Mouse (Mus musculus): ENCODE data around the gene Myl3. TPM values are rescaled to one million over a fixed set of nuclear protein-coding genes. Genes with fewer than 3 reads are reported as not detected.

Myl3 gene
- 1.7 and 3.5 TPM in 2 replicates for polyA plus RNA-seq (2016; fragmentation: Nextera tagmentation; extraction: Ambion mirVana)

DNA sequence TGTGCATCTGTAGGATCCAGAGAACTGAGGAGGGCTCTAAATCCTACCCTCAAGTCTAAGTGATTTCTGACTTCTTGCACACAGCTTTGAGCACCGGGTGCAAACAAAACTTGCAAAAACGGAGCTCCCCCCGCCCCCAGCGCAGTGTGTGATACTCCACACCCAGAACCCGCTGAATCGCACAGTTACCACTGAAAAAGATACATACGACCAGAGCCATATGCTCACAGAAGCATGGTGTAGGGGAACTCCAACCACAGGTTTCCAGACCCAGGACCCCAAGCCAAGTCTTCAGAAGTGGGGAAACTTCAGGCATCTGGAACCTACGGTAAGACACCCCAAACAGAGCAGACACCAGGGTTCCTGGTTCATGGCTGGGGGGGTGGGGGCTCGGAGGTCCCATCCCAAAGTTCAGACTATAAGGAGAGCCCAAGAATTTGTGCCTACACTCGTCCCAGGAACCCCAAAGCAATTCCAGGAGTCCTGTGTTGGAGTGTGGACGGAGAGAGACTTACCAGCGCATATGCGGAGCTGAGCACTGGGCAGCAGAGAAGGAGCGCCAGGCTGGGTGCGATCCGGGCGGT lies at the start of gene Myl3:
TSS of gene Myl3 (plus strand) at position 151 of the 584 bp plus-strand sequence.
- no peaks in the 10 kb centered on the region for H3K9me3 ChIP-seq (replicated peaks)
- no peak for DNase-seq (ENCODE audit: low spot score)
- peaks cover 72% of the 10 kb centered on the region for H3K4me1 ChIP-seq
- 2% methylated on average over 17 of the region's 17 CpGs for WGBS
- peaks cover 76% of the 10 kb centered on the region for H3K27me3 ChIP-seq (ENCODE audit: low read depth, poor library complexity, severe bottlenecking)
- peak within 1 kb of the TSS; percentile 80 for H3K4me3 ChIP-seq
- H3K27ac ChIP-seq, result peak within 1 kb of the TSS; percentile 95
- H3K36me3 ChIP-seq, result peaks cover 20% of the 10 kb centered on the region

DNA sequence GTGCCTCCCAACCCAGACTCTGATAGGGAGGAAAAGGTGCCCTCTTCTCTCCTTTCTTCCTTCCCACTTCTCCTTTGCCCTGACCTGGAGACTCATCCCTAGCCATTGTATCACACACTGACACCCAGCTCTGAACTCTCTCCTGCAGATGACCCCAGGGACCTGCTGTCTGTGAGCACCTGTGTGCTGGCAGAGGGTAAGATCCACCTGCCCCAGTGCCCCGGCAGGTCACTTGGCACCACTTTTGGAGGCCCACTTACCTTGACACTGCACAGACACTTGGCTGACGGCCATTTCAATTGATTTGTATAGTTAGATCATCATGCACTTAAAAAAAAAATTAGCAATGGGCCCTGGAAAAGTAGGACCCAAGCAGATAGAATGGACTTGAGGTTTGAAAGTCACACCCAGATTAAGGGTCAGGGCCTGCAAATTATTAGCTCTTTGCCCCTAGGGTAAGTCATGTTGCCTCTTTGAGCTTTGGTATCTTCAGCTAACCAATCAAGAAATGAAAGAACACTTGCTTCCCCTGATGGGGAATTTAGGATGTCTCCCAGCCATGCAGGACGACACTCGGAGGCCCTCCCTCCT lies 46.4 kb upstream of the Myl3 start:
- 91% methylated on average over 4 of the region's 4 CpGs for WGBS
- H3K36me3 ChIP-seq, result peaks cover 52% of the 10 kb centered on the region
- DNase-seq (ENCODE audit: low spot score), result no peak
- H3K9me3 ChIP-seq (replicated peaks), result no peaks in the 10 kb centered on the region
- H3K27ac ChIP-seq, result no peak overlapping the region
- no peak overlapping the region for H3K4me3 ChIP-seq
- H3K27me3 ChIP-seq (ENCODE audit: low read depth, poor library complexity, severe bottlenecking), result no peaks in the 10 kb centered on the region
- no peaks in the 10 kb centered on the region for H3K4me1 ChIP-seq

DNA sequence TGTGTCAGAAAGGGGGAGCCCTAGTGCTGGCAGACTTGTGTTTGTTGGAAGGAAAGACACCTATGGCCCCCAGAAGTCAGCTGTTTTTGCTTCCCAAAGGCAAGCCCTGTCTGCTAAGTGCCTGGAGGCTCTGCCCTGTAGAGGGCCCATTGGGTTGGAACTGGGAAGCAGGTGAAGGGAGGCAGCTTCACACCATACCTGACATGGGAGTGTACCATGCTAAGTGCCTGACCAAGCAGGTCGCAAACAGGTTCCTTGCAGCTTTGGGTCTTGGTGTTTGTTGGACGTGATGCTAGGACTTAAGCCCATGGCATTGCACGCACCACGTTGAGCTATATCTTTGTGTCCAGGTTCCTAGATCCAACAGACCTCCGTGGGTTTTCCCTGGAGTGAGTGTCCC lies 45.2 kb upstream of the Myl3 start:
- Histone ChIP-seq H3K9me3 (replicated peaks) (no peaks in the 10 kb centered on the region), H3K4me1 (no peaks in the 10 kb centered on the region), H3K4me3 (no peak overlapping the region), H3K27me3 (ENCODE audit: low read depth, poor library complexity, severe bottlenecking) (no peaks in the 10 kb centered on the region), H3K36me3 (peaks cover 52% of the 10 kb centered on the region), H3K27ac (no peak overlapping the region)
- 94% methylated on average over 5 of the region's 5 CpGs for WGBS
- no peak for DNase-seq (ENCODE audit: low spot score)

DNA sequence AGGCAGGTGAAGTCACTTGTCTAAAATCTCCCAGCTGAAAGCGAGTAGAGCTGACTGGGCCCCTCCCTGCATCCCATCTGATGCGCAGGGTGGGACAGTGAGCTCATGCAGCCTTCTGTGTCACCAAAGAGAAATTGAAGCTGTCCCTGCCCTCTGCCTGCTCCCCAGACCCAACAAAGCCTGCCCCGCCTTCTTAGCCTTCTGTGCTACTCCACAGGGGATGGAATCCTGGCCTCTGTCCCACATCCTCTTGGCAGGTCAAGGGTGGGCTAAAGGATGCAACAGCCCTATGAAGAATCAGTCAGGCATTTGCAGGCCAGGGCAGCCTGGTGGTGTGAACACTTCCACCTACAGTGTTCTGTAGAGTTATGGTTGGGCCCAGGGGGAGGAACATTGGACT lies 44.2 kb upstream of the Myl3 start:
- no peak for DNase-seq (ENCODE audit: low spot score)
- Histone ChIP-seq H3K27me3 (ENCODE audit: low read depth, poor library complexity, severe bottlenecking) (no peaks in the 10 kb centered on the region), H3K4me1 (no peaks in the 10 kb centered on the region), H3K27ac (no peak overlapping the region), H3K36me3 (peaks cover 54% of the 10 kb centered on the region), H3K9me3 (replicated peaks) (no peaks in the 10 kb centered on the region), H3K4me3 (no peak overlapping the region)
- WGBS, result 90% methylated on average over 3 of the region's 3 CpGs

DNA sequence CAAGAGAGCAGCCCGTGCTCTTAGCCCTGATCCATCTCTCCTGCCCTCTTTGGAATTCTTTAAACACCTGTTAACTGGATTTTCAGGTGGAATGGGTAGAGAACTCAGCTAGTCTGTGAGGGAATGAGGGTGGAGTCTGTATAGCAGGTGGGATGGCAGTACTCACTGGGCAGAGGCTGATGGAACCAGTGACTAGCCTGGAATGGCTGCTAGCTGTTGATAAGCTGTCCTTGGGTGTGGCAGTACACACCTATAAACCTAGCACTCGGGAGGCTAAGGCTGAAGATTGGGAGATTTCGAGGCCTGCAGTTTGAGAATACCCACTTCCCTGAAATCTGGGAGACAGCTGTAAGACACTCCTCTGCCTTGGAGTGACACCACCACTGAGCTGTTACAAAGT lies 42.1 kb upstream of the Myl3 start:
- peaks cover 40% of the 10 kb centered on the region for H3K36me3 ChIP-seq
- no peaks in the 10 kb centered on the region for H3K4me1 ChIP-seq
- no peaks in the 10 kb centered on the region for H3K9me3 ChIP-seq (replicated peaks)
- no peak overlapping the region for H3K27ac ChIP-seq
- H3K4me3 ChIP-seq, result no peak overlapping the region
- no peaks in the 10 kb centered on the region for H3K27me3 ChIP-seq (ENCODE audit: low read depth, poor library complexity, severe bottlenecking)
- WGBS, result 88% methylated on average over 3 of the region's 3 CpGs
- DNase-seq (ENCODE audit: low spot score), result no peak

DNA sequence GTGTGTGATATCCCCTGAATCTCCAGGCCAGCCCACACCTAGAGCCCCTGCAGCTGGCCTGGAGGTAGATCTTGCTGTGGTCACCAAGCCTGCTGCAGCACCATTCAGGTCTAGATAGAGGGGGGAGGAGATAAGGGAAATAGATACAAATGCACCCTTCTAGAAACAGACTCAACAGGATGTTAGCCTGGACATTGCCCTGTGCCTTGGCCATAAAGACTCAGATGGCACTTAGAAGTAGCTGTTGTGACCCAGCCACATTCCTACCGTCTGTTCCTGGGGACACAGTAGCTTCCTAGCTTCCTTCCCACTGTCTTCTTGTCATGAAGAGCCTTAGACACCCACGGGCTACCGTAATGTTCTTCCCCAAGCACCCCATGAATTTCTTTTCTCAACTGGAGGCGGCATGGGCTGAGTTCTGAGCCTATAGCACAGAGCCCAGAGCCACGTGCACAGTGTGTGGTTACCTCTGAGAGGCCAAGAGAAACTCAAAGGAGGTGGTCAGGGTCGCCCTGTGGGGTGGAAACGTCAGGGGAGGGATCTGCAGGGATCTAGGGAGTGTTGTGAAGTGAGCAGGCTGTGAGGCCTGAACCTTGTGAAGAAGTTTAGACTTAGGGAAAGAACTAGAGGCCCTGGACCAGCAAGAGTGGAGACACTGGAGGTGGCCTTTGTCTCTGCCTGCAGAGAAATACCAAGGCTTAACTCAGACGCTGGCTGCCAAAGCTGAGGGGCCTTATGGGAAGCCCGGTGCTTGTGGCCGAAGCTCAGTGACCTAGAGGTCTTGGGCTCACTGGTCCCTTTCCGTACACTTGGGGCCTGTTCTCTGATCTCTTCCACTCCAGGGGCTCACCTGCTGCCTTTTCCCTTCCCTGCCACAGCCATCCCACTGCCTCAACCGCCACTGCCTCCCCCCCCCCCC lies 40.3 kb upstream of the Myl3 start:
- no peak for DNase-seq (ENCODE audit: low spot score)
- H3K27me3 ChIP-seq (ENCODE audit: low read depth, poor library complexity, severe bottlenecking), result no peaks in the 10 kb centered on the region
- no peaks in the 10 kb centered on the region for H3K9me3 ChIP-seq (replicated peaks)
- H3K4me1 ChIP-seq, result no peaks in the 10 kb centered on the region
- H3K36me3 ChIP-seq, result peaks cover 27% of the 10 kb centered on the region
- no peak overlapping the region for H3K27ac ChIP-seq
- no peak overlapping the region for H3K4me3 ChIP-seq
- WGBS, result 79% methylated on average over 12 of the region's 12 CpGs

DNA sequence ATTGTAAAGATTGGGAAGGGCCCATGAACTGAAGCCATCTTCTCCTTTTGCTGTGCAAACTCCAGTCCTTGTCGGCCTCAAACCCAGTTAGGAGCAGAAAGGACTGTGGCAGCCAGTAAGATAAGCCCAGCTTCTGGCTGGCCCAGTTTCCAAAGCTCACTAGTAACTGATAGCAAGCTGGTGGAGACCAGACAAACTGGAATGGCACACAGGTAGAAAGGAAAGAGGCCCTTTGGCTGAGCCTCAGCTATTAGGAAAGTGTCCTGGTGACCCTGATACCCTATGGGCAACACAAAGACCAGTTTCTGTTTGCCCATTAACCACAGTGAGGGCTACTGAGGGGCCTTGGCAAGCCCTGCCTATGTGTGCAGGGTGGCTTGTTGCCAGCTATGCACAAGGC lies 38.8 kb upstream of the Myl3 start:
- Histone ChIP-seq H3K36me3 (peaks cover 15% of the 10 kb centered on the region), H3K4me1 (no peaks in the 10 kb centered on the region), H3K27me3 (ENCODE audit: low read depth, poor library complexity, severe bottlenecking) (no peaks in the 10 kb centered on the region), H3K4me3 (no peak overlapping the region), H3K9me3 (replicated peaks) (no peaks in the 10 kb centered on the region), H3K27ac (no peak overlapping the region)
- WGBS, result 92% methylated on average over 1 of the region's 1 CpGs
- no peak for DNase-seq (ENCODE audit: low spot score)

DNA sequence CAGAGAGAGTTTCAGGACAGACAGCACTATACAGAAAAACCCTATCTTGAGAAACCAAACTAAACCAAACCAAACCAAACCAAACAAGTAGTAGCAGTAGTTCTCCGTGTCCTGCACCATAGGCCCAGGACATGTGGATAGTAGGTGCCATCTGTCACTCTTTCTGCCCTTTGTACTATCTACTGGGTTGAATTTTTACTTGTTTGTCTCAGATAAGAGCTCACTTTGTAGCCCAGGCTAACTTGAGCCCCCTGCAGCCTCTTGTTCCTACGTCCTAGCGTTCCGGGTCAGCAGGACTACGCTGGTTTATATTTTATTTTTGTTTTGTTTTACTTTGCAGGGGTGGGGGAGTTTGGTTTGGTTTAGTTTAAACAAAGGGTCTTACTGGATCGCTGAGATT lies 37.7 kb upstream of the Myl3 start:
- Histone ChIP-seq H3K36me3 (peaks cover 19% of the 10 kb centered on the region), H3K4me3 (no peak overlapping the region), H3K4me1 (no peaks in the 10 kb centered on the region), H3K27me3 (ENCODE audit: low read depth, poor library complexity, severe bottlenecking) (no peaks in the 10 kb centered on the region), H3K9me3 (replicated peaks) (no peaks in the 10 kb centered on the region), H3K27ac (no peak overlapping the region)
- DNase-seq (ENCODE audit: low spot score), result no peak
- WGBS, result 96% methylated on average over 6 of the region's 6 CpGs

DNA sequence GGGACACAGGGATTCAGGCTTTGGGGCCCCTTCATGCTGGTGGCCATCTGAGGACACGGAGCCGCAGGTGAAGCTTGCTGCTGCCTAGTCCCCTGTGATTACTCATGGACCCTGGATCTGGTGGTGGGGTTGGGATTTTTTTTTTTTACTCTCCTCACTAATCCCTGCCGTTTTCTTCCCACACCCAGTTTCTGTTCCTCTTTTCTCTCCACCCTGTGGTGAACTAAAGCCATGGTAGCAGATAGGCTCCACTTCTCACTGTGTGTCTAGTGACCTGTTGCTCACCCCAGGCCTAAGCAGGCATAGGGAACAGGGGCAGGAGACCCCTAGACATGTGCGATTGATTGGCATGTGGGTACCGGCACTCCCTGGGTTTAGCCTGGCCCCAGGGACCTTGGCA lies 34.9 kb upstream of the Myl3 start:
- Histone ChIP-seq H3K9me3 (replicated peaks) (no peaks in the 10 kb centered on the region), H3K4me3 (no peak overlapping the region), H3K4me1 (peaks cover 6% of the 10 kb centered on the region; the same call in 1 of the 2 replicates), H3K27me3 (ENCODE audit: low read depth, poor library complexity, severe bottlenecking) (no peaks in the 10 kb centered on the region), H3K36me3 (peaks cover 33% of the 10 kb centered on the region), H3K27ac (no peak overlapping the region)
- DNase-seq (ENCODE audit: low spot score), result no peak
- WGBS, result 92% methylated on average over 5 of the region's 5 CpGs

DNA sequence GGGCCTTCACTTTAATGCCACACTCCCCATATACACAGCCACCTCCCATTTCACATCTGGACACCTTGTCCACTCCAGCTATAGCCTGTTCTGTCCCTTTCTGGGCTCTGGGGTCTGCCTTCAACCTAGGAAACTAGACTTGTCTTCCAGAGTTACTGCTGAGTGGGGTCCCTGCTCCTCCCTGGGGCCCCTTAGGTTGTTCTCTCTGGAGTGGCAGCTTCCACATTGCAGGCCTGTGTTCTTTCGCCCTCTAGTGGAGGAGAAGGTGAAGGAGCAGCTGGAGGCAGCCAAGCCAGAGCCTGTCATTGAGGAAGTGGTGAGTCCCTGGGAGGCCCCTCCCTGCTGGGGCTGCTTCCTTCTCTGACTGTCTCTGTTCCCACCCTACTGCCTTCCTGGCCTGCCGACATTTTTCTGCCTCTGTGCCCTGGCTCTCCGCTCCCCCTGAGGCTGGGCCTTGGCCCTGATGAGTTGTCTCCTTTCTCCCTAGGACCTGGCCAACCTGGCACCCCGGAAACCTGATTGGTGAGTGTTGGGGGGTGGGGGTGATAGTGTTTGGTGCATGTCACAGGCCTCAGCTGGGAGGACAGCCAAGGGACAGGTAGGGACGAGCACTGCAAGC lies 31.9 kb upstream of the Myl3 start:
- 42% methylated on average over 5 of the region's 5 CpGs for WGBS
- peak; percentile 74 for DNase-seq (ENCODE audit: low spot score)
- H3K27me3 ChIP-seq (ENCODE audit: low read depth, poor library complexity, severe bottlenecking), result no peaks in the 10 kb centered on the region
- H3K4me1 ChIP-seq, result peaks cover 6% of the 10 kb centered on the region; the same call in 1 of the 2 replicates
- no peaks in the 10 kb centered on the region for H3K9me3 ChIP-seq (replicated peaks)
- H3K36me3 ChIP-seq, result peaks cover 43% of the 10 kb centered on the region
- H3K4me3 ChIP-seq, result no peak overlapping the region
- no peak overlapping the region for H3K27ac ChIP-seq

DNA sequence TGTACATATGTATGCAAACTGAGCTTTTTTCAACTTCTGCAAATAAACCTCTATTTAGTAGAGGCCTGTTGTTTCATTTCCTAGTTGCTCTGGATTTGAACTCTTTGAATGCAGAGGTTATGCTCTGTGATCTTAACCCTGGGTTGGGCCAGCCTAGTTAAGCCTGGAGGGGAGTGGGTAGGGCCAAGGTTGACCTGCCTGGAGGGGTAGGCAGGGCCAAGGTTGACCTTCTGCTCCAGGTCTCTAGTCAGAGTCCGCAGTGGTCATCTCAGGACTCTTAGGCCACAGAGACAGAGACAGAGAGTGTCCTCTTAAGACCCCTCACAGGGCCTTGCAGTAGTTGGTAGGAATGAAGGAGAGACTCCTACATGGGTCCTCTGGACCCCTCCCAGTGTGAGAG lies 30.1 kb upstream of the Myl3 start:
- Histone ChIP-seq H3K4me3 (no peak overlapping the region), H3K9me3 (replicated peaks) (no peaks in the 10 kb centered on the region), H3K4me1 (peaks cover 6% of the 10 kb centered on the region; the same call in 1 of the 2 replicates), H3K27ac (no peak overlapping the region), H3K36me3 (peaks cover 47% of the 10 kb centered on the region), H3K27me3 (ENCODE audit: low read depth, poor library complexity, severe bottlenecking) (no peaks in the 10 kb centered on the region)
- DNase-seq (ENCODE audit: low spot score), result no peak
- WGBS, result 97% methylated on average over 1 of the region's 1 CpGs

DNA sequence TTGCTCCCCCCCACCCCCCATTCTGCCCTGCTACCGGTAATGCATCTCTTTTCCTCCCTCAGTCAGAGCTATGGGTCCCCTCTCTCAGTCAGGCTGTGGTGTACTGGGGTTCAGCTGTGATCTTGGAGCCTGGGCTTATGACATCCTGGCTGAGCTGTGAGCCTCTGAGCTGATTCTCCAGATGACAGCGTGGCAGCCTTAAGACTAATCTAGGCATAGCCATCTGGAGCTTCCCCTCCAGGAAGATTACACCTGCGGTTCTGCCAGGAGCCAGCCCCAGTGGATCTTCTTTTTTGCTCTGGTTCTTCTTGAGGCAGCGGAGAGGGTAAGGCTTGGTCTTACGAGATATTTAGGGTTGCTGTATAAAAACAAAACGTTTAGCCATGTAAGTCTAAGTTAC lies 29.7 kb upstream of the Myl3 start:
- H3K36me3 ChIP-seq, result peaks cover 47% of the 10 kb centered on the region
- peaks cover 6% of the 10 kb centered on the region; the same call in 1 of the 2 replicates for H3K4me1 ChIP-seq
- H3K27me3 ChIP-seq (ENCODE audit: low read depth, poor library complexity, severe bottlenecking), result no peaks in the 10 kb centered on the region
- H3K9me3 ChIP-seq (replicated peaks), result no peaks in the 10 kb centered on the region
- WGBS, result 91% methylated on average over 6 of the region's 6 CpGs
- H3K27ac ChIP-seq, result no peak overlapping the region
- no peak for DNase-seq (ENCODE audit: low spot score)
- no peak overlapping the region for H3K4me3 ChIP-seq

DNA sequence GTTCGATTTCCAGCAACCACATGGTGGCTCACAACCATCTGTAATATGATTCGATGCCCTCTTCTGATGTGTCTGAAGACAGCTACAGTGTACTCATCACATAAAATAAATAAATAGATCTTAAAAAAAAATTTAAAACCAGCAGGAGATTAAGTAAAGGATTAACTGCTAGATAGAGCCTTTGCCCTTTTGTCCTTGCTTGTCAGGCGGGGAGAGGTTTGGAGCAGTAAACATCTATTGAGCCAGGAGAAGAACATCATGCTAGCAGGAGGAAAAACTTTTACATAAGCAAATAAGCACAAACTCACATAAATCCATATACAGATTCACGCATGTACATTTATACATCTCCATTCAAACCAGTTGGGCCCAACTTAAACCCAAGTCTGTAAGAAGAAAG lies 29.1 kb upstream of the Myl3 start:
- H3K36me3 ChIP-seq, result peaks cover 47% of the 10 kb centered on the region
- H3K4me1 ChIP-seq, result peaks cover 6% of the 10 kb centered on the region; the same call in 1 of the 2 replicates
- H3K4me3 ChIP-seq, result no peak overlapping the region
- WGBS, result 91% methylated on average over 4 of the region's 4 CpGs
- no peak for DNase-seq (ENCODE audit: low spot score)
- H3K27ac ChIP-seq, result no peak overlapping the region
- no peaks in the 10 kb centered on the region for H3K27me3 ChIP-seq (ENCODE audit: low read depth, poor library complexity, severe bottlenecking)
- H3K9me3 ChIP-seq (replicated peaks), result no peaks in the 10 kb centered on the region

All from limb, embryonic 10.5 days (tissue).